Mouse (Mus musculus) kidney, embryonic 16.5 days (tissue): ENCODE measurements at regions not wholly inside any gene's neighbourhood (a gene's known extent, or its start where the extent isn't known, plus 50 kb on each side); places are given as distances from the start of the nearest gene placed in this dataset.

Source experiments
- ATAC-seq: fragments of 200-750 bp; cut with Nextera tagmentation; 2 replicates; pipeline ENCODE4 v1.8.0; 2017; ENCODE audit warnings: moderate TSS enrichment; ENCODE audit not compliant: low FRiP score, low TSS enrichment
- H3K27ac ChIP-seq: fragments of 300-500 bp; sonication (generic); 2 replicates; pipeline ENCODE4 v1.5.1; 2014; ENCODE audit warnings: low read length
- H3K27me3 ChIP-seq: fragments of 300-500 bp; sonication (generic); 2 replicates; pipeline ENCODE4 v1.6.1; 2014; ENCODE audit warnings: low read length, control low read depth, mixed read lengths; ENCODE audit not compliant: insufficient read depth
- H3K36me3 ChIP-seq: fragments of 300-500 bp; sonication (generic); 2 replicates; pipeline ENCODE4 v1.6.1; 2014; ENCODE audit warnings: low read length, control low read depth, mixed read lengths; ENCODE audit not compliant: insufficient read depth
- H3K4me1 ChIP-seq: fragments of 300-500 bp; sonication (generic); 2 replicates; pipeline ENCODE4 v1.6.1; 2014; ENCODE audit warnings: low read length, control low read depth, mixed read lengths; ENCODE audit not compliant: insufficient read depth
- H3K4me2 ChIP-seq: fragments of 300-500 bp; sonication (generic); replicated peaks from 2 replicates; pipeline ENCODE4 v1.6.1; 2014; ENCODE audit warnings: low read depth, low read length
- H3K4me3 ChIP-seq: fragments of 300-500 bp; sonication (generic); 2 replicates; pipeline ENCODE4 v1.5.1; 2014; ENCODE audit warnings: mild to moderate bottlenecking, low read length
- H3K9ac ChIP-seq: fragments of 300-500 bp; sonication (generic); replicated peaks from 2 replicates; pipeline ENCODE4 v1.6.1; 2014; ENCODE audit warnings: low read length
- H3K9me3 ChIP-seq: fragments of 300-500 bp; sonication (generic); 2 replicates; pipeline ENCODE4 v1.6.1; 2016; ENCODE audit warnings: low read length, control low read depth
- WGBS: fragments of 180-500 bp; shearing (Covaris S2); extraction: QIAGEN DNeasy Blood & Tissue Kit; methylation state at CpG from one replicate; pipeline ENCODE4 v1.1.7; 2014; 5-methylcytosine and 5-hydroxymethylcytosine counted together

GRCm38 (mm10) chr8:30251797-30252196 is 2804.3 kb downstream of the Poteg start:
- H3K27me3 ChIP-seq, result no peaks in the 10 kb centered on the region
- no peak overlapping the region for H3K27ac ChIP-seq
- no peaks in the 10 kb centered on the region for H3K4me1 ChIP-seq
- 82% methylated on average over 3 of the region's 3 CpGs for WGBS
- no peak for ATAC-seq
- no peak overlapping the region for H3K4me2 ChIP-seq
- no peak overlapping the region for H3K9ac ChIP-seq
- no peaks in the 10 kb centered on the region for H3K9me3 ChIP-seq
- no peak overlapping the region for H3K4me3 ChIP-seq
- no peaks in the 10 kb centered on the region for H3K36me3 ChIP-seq

- Histone ChIP-seq H3K36me3 (no peaks in the 10 kb centered on the region), H3K9me3 (no peaks in the 10 kb centered on the region), H3K4me2 (no peak overlapping the region), H3K9ac (no peak overlapping the region), H3K4me3 (no peak overlapping the region), H3K4me1 (no peaks in the 10 kb centered on the region), H3K27ac (no peak overlapping the region), H3K27me3 (no peaks in the 10 kb centered on the region)
- 71% methylated on average over 6 of the region's 6 CpGs for WGBS
- ATAC-seq, result no peak
Measured at GRCm38 (mm10) chr8:30269949-30270910, 2822.8 kb downstream of the Poteg start.

- Histone ChIP-seq H3K4me1 (no peaks in the 10 kb centered on the region), H3K4me2 (no peak overlapping the region), H3K9ac (no peak overlapping the region), H3K4me3 (no peak overlapping the region), H3K36me3 (no peaks in the 10 kb centered on the region), H3K27ac (no peak overlapping the region), H3K27me3 (no peaks in the 10 kb centered on the region), H3K9me3 (no peaks in the 10 kb centered on the region)
- WGBS, result 36% methylated on average over 4 of the region's 4 CpGs
- no peak for ATAC-seq
Measured at GRCm38 (mm10) chr8:30289169-30289568, 2841.7 kb downstream of the Poteg start.

GRCm38 (mm10) chr8:30331201-30331600 is 2883.7 kb downstream of the Poteg start:
- H3K4me3 ChIP-seq, result no peak overlapping the region
- no peaks in the 10 kb centered on the region for H3K27me3 ChIP-seq
- no peak for ATAC-seq

GRCm38 (mm10) chr8:30333352-30333751 is 2885.9 kb downstream of the Poteg start:
- no peaks in the 10 kb centered on the region for H3K9me3 ChIP-seq
- H3K36me3 ChIP-seq, result no peaks in the 10 kb centered on the region
- H3K4me2 ChIP-seq, result no peak overlapping the region
- no peak overlapping the region for H3K4me3 ChIP-seq
- no peak overlapping the region for H3K9ac ChIP-seq
- H3K27ac ChIP-seq, result no peak overlapping the region
- WGBS, result 53% methylated on average over 3 of the region's 3 CpGs
- H3K4me1 ChIP-seq, result no peaks in the 10 kb centered on the region
- no peaks in the 10 kb centered on the region for H3K27me3 ChIP-seq
- ATAC-seq, result no peak

More at GRCm38 (mm10) chr8:30331201-30331600, 2883.7 kb downstream of the Poteg start:
- Histone ChIP-seq H3K4me1 (no peaks in the 10 kb centered on the region), H3K36me3 (no peaks in the 10 kb centered on the region), H3K9me3 (no peaks in the 10 kb centered on the region), H3K9ac (no peak overlapping the region), H3K27ac (no peak overlapping the region), H3K4me2 (no peak overlapping the region)

DNA sequence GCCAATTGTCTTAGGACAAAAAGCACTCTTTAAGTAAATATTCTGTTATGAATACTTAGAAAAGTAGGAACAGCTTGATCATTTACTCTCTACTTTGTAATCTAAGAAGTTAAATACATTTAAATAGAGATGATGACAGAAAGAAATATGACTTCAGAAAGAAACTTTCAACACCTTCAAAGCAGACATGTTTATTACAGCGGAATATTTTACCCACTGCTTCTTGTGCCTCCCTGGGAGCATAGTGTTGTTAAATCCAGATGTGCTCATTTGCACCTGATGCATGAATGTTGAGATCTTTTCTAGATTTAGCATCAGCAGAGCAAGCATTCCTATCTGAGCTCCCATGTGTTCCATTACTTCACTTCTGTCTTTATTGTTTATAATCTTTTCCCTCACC is 2912.0 kb downstream of the Poteg start:
- H3K4me2 ChIP-seq, result no peak overlapping the region
- no peak overlapping the region for H3K9ac ChIP-seq
- no peak overlapping the region for H3K4me3 ChIP-seq
- H3K36me3 ChIP-seq, result no peaks in the 10 kb centered on the region
- H3K9me3 ChIP-seq, result no peaks in the 10 kb centered on the region
- H3K27me3 ChIP-seq, result no peaks in the 10 kb centered on the region
- 83% methylated on average over 1 of the region's 1 CpGs for WGBS
- H3K27ac ChIP-seq, result no peak overlapping the region
- H3K4me1 ChIP-seq, result no peaks in the 10 kb centered on the region
- ATAC-seq, result no peak

DNA sequence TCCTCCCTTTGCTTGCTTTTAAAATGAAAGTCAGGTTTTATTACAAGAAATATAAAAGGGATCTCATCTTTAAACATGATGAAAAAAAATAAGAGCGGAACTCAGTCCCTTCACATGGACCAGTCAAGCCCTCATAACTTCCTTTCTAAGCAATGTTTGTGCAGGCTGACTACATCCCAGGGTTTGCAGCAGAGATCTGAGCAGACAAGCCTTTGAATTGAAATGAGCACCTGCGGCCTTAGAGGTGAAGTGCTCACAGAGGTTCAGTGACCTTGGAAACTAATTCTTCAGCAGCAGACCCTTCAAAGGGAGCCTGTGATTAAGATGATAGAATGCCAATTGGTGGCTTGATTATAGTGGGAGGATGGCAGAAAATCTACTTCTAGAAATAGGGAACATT is 2918.3 kb downstream of the Poteg start:
- Histone ChIP-seq H3K9ac (no peak overlapping the region), H3K4me2 (no peak overlapping the region), H3K36me3 (no peaks in the 10 kb centered on the region), H3K27ac (no peak overlapping the region), H3K4me1 (no peaks in the 10 kb centered on the region), H3K9me3 (no peaks in the 10 kb centered on the region), H3K27me3 (no peaks in the 10 kb centered on the region), H3K4me3 (no peak overlapping the region)
- WGBS, result 73% methylated on average over 2 of the region's 2 CpGs
- no peak for ATAC-seq

- Histone ChIP-seq H3K4me3 (no peak overlapping the region), H3K9ac (no peak overlapping the region), H3K27me3 (no peaks in the 10 kb centered on the region), H3K27ac (no peak overlapping the region), H3K4me1 (no peaks in the 10 kb centered on the region), H3K36me3 (no peaks in the 10 kb centered on the region), H3K4me2 (no peak overlapping the region), H3K9me3 (no peaks in the 10 kb centered on the region)
- 68% methylated on average over 2 of the region's 2 CpGs for WGBS
- no peak for ATAC-seq
Measured at GRCm38 (mm10) chr8:30391936-30392335, 2944.5 kb downstream of the Poteg start.

GRCm38 (mm10) chr8:30439423-30439822 is 2989.1 kb upstream of the 5930422O12Rik start:
- Histone ChIP-seq H3K4me2 (no peak overlapping the region), H3K36me3 (no peaks in the 10 kb centered on the region), H3K27ac (no peak overlapping the region), H3K9me3 (no peaks in the 10 kb centered on the region), H3K4me3 (no peak overlapping the region), H3K27me3 (no peaks in the 10 kb centered on the region), H3K9ac (no peak overlapping the region), H3K4me1 (no peaks in the 10 kb centered on the region)
- ATAC-seq, result no peak
- WGBS, result 55% methylated on average over 2 of the region's 2 CpGs

DNA sequence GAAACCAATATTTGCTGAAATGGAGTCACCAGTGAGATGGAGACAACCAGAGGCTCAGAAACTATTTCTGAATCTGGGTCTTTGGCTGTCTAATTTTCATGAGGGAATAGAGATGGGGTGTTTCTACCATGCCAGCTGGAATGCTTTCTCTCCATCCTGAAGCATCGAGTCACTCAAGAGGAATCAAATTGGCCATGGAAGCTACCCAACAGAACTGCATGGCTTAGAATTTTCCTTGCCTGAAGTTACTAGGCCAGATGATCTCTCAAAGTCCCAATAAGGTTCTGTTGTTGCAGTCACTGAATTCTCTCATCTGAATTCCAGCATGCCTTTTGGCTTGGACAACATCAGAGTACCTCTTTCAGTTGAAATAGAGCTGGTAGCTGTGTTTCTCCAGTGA is 2986.7 kb upstream of the 5930422O12Rik start:
- Histone ChIP-seq H3K36me3 (no peaks in the 10 kb centered on the region), H3K27ac (no peak overlapping the region), H3K4me1 (no peaks in the 10 kb centered on the region), H3K4me2 (no peak overlapping the region), H3K4me3 (no peak overlapping the region), H3K9me3 (no peaks in the 10 kb centered on the region), H3K9ac (no peak overlapping the region), H3K27me3 (no peaks in the 10 kb centered on the region)
- ATAC-seq, result no peak
- 82% methylated on average over 1 of the region's 1 CpGs for WGBS
